Mouse (Mus musculus) forebrain, embryonic 15.5 days (tissue): ENCODE data around the gene Pdlim1. TPM values are rescaled to one million over a fixed set of nuclear protein-coding genes. Genes with fewer than 3 reads are reported as not detected.

ENCODE experiments used
- ATAC-seq: fragments of 200-750 bp; cut with Nextera tagmentation; replicated peaks from 2 replicates; pipeline ENCODE4 v1.8.0; 2017; ENCODE audit warnings: mild to moderate bottlenecking, moderate TSS enrichment, moderate library complexity
- H3K27ac ChIP-seq: fragments of 300-500 bp; sonication (generic); replicated peaks from 2 replicates; pipeline ENCODE4 v1.5.1; 2015; ENCODE audit warnings: mild to moderate bottlenecking, inconsistent platforms
- H3K27me3 ChIP-seq: fragments of 300-500 bp; sonication (generic); 2 replicates; pipeline ENCODE4 v1.6.1; 2015; ENCODE audit warnings: inconsistent platforms
- H3K36me3 ChIP-seq: fragments of 300-500 bp; sonication (generic); 2 replicates; pipeline ENCODE4 v1.6.1; 2015; ENCODE audit warnings: mild to moderate bottlenecking, inconsistent platforms
- H3K4me1 ChIP-seq: fragments of 300-500 bp; sonication (generic); 2 replicates; pipeline ENCODE4 v1.6.1; 2015; ENCODE audit warnings: inconsistent platforms
- H3K4me2 ChIP-seq: fragments of 300-500 bp; sonication (generic); replicated peaks from 2 replicates; pipeline ENCODE4 v1.6.1; 2015; ENCODE audit warnings: mild to moderate bottlenecking, inconsistent platforms
- H3K4me3 ChIP-seq: fragments of 300-500 bp; sonication (generic); 2 replicates; pipeline ENCODE4 v1.5.1; 2015; ENCODE audit warnings: mild to moderate bottlenecking, inconsistent platforms
- H3K9ac ChIP-seq: fragments of 300-500 bp; sonication (generic); replicated peaks from 2 replicates; pipeline ENCODE4 v1.6.1; 2015; ENCODE audit warnings: mild to moderate bottlenecking, inconsistent platforms
- H3K9me3 ChIP-seq: fragments of 300-500 bp; sonication (generic); 2 replicates; pipeline ENCODE4 v1.6.1; 2016; ENCODE audit warnings: inconsistent platforms
- WGBS: fragments of 180-500 bp; shearing (Covaris S2); methylation state at CpG from one replicate; pipeline ENCODE4 v1.1.7; 2015; ENCODE audit warnings: mixed read lengths; 5-methylcytosine and 5-hydroxymethylcytosine counted together
- polyA plus RNA-seq: library from polyadenylated mRNA; unstranded; fragments of >200 nt; fragmentation: Nextera tagmentation; extraction: Ambion mirVana; gene quantifications from 2 replicates; pipeline ENCODE4 v1.2.1, GENCODE M21; 2015

Gene Pdlim1
- polyA plus RNA-seq, 1 experiment from 2014 or later = 16.8 TPM

DNA sequence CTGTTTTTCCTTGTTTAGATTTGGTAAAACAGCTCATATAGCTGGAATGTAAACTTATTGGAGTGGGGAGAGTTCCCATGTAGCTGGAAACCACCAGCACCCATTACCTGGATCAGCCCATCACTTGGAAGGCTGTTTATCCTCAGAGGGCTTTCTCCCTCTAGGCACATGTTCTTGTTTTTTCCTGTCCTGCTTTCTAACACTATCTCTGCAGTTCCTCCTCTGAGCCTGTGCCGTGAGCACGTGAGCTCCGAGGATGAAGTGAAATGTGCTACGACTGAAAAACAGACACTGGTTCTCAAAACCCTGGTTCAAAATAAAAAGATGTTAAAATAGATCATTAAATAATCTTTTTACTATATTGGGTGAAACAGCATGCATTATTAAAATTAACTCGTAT is 30.8 kb upstream of the Pdlim1 start:
- no peak for ATAC-seq

GRCm38 (mm10) chr19:40299983-40300759 is 28.5 kb upstream of the Pdlim1 start:
- peak; percentile 46; the same call in 1 of the 2 replicates for ATAC-seq

More for the DNA sequence above, 30.8 kb upstream of the Pdlim1 start:
- WGBS = 92% methylated on average over 5 of the region's 5 CpGs
- H3K9me3 ChIP-seq = no peaks in the 10 kb centered on the region
- H3K4me1 ChIP-seq = 0 out of 2 replicates have a peak, but pooled peaks cover 2% of the 10 kb centered on the region
- H3K4me3 ChIP-seq = no peak overlapping the region
- H3K36me3 ChIP-seq = peaks cover 9% of the 10 kb centered on the region
- no peak overlapping the region for H3K4me2 ChIP-seq
- no peak overlapping the region for H3K27ac ChIP-seq
- H3K9ac ChIP-seq = no peak overlapping the region
- no peaks in the 10 kb centered on the region for H3K27me3 ChIP-seq

GRCm38 (mm10) chr19:40299182-40299581 is 27.5 kb upstream of the Pdlim1 start:
- Histone ChIP-seq H3K4me1 (0 out of 2 replicates have a peak, but pooled peaks cover 2% of the 10 kb centered on the region), H3K36me3 (peaks cover 4% of the 10 kb centered on the region; the same call in 1 of the 2 replicates), H3K27me3 (no peaks in the 10 kb centered on the region), H3K27ac (no peak overlapping the region), H3K4me2 (no peak overlapping the region), H3K9ac (no peak overlapping the region), H3K9me3 (no peaks in the 10 kb centered on the region), H3K4me3 (no peak overlapping the region)
- WGBS = 81% methylated on average over 6 of the region's 6 CpGs
- ATAC-seq = no peak

More at GRCm38 (mm10) chr19:40299983-40300759, 28.5 kb upstream of the Pdlim1 start:
- Histone ChIP-seq H3K36me3 (peaks cover 4% of the 10 kb centered on the region; the same call in 1 of the 2 replicates), H3K27me3 (no peaks in the 10 kb centered on the region), H3K9me3 (no peaks in the 10 kb centered on the region), H3K4me1 (0 out of 2 replicates have a peak, but pooled peaks cover 2% of the 10 kb centered on the region), H3K4me3 (no peak overlapping the region), H3K9ac (no peak overlapping the region), H3K27ac (no peak overlapping the region), H3K4me2 (no peak overlapping the region)
- 68% methylated on average over 12 of the region's 12 CpGs for WGBS

DNA sequence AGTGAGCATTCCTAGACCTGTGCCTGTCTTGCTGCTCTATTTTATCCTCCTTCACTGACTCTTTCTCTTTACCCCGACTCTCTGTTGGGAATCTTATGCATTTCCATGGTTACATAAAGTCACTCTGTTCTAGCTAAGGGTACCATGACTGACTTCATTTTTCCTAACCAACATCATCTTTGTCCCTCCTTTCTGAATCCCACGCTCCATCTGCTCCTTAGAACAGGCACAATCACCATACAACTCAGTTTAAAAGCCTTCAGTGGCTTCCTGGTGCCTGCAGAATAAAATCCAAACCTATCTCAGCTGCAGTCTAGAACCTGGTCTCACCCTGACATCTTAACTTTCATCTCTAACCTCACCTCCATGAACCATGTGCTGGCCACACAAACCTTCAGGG is 26.9 kb upstream of the Pdlim1 start:
- H3K27ac ChIP-seq = no peak overlapping the region
- no peak for ATAC-seq
- H3K9ac ChIP-seq = no peak overlapping the region
- 0 out of 2 replicates have a peak, but pooled peaks cover 2% of the 10 kb centered on the region for H3K4me1 ChIP-seq
- peaks cover 4% of the 10 kb centered on the region; the same call in 1 of the 2 replicates for H3K36me3 ChIP-seq
- no peaks in the 10 kb centered on the region for H3K27me3 ChIP-seq
- WGBS = 84% methylated on average over 2 of the region's 2 CpGs
- no peak overlapping the region for H3K4me3 ChIP-seq
- H3K9me3 ChIP-seq = no peaks in the 10 kb centered on the region
- H3K4me2 ChIP-seq = no peak overlapping the region

GRCm38 (mm10) chr19:40297798-40298144 is 26.1 kb upstream of the Pdlim1 start:
- Histone ChIP-seq H3K4me3 (no peak overlapping the region), H3K36me3 (peaks cover 4% of the 10 kb centered on the region; the same call in 1 of the 2 replicates), H3K9ac (no peak overlapping the region), H3K27me3 (no peaks in the 10 kb centered on the region), H3K27ac (no peak overlapping the region), H3K4me2 (no peak overlapping the region), H3K9me3 (no peaks in the 10 kb centered on the region), H3K4me1 (0 out of 2 replicates have a peak, but pooled peaks cover 2% of the 10 kb centered on the region)
- no peak for ATAC-seq
- WGBS = 72% methylated on average over 4 of the region's 4 CpGs

DNA sequence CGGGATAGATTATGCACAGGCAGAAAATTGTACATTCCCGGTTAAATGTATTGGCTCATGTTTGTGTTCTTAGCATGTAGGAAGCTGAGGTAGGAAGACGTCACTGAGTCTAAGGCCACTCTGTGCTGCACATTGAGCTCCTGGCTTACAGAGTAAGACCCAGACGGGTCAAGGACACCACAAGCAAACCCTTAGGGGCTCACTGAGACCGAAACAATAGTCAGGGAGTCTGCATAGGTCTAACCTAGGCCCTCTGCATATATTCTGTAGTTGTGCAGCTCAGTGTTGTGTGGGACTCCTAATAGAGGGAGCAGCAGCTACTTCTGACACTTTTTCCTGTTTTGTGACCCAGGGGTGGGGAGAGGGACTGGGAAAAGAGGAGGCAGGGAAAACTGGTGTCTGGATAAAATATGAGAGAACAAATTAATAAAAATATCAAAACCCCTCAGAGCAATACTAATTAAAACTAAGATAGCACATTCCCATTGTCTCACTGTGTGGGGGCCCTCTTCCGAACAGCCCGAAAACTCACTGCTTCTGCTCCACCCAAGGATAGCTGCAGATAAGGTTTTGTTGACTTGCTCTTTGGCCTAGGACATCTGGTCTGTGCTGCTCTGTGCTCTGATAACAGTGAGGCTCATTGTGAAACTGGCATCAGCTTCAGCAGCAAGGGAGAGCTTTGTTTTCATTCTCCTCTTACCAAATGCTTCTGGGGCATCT is 25.6 kb upstream of the Pdlim1 start:
- 84% methylated on average over 7 of the region's 7 CpGs for WGBS
- no peak for ATAC-seq
- H3K4me2 ChIP-seq = no peak overlapping the region

DNA sequence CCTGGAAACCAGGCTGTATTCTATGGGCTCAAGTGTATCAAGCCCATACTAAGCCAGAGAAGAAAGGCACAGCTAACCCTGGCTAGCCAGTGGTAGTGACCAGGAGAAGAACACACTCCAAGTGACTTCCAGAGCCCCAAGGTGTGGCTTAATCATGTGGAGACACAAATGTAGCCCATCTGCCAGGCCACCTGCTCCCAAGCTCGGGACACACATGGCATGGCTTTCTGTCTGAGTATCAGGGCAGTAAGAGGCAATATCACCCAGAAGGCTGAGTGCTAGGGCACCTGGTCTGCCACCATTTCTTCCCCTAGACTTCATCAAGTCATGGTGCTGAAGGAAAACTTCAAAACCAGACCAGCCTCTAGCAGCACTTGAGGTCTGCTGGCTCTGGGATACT is 22.6 kb upstream of the Pdlim1 start:
- Histone ChIP-seq H3K4me2 (no peak overlapping the region), H3K9ac (no peak overlapping the region), H3K27me3 (no peaks in the 10 kb centered on the region), H3K4me3 (no peak overlapping the region), H3K27ac (no peak overlapping the region), H3K9me3 (no peaks in the 10 kb centered on the region), H3K4me1 (no peaks in the 10 kb centered on the region), H3K36me3 (no peaks in the 10 kb centered on the region; the same call in 1 of the 2 replicates)
- 57% methylated on average over 1 of the region's 1 CpGs for WGBS
- ATAC-seq = no peak

More for the DNA sequence above, 25.6 kb upstream of the Pdlim1 start:
- H3K9ac ChIP-seq = no peak overlapping the region
- no peak overlapping the region for H3K4me3 ChIP-seq
- no peaks in the 10 kb centered on the region for H3K27me3 ChIP-seq
- H3K27ac ChIP-seq = no peak overlapping the region
- H3K4me1 ChIP-seq = 0 out of 2 replicates have a peak, but pooled peaks cover 2% of the 10 kb centered on the region
- H3K36me3 ChIP-seq = peaks cover 4% of the 10 kb centered on the region; the same call in 1 of the 2 replicates
- no peaks in the 10 kb centered on the region for H3K9me3 ChIP-seq

- Histone ChIP-seq H3K9ac (no peak overlapping the region), H3K9me3 (no peaks in the 10 kb centered on the region), H3K4me2 (no peak overlapping the region), H3K4me1 (no peaks in the 10 kb centered on the region), H3K27ac (no peak overlapping the region), H3K27me3 (no peaks in the 10 kb centered on the region), H3K36me3 (no peaks in the 10 kb centered on the region; the same call in 1 of the 2 replicates), H3K4me3 (no peak overlapping the region)
- no peak for ATAC-seq
- WGBS = 98% methylated on average over 6 of the region's 6 CpGs
Observed at GRCm38 (mm10) chr19:40293791-40294190, 22.1 kb upstream of the Pdlim1 start.

DNA sequence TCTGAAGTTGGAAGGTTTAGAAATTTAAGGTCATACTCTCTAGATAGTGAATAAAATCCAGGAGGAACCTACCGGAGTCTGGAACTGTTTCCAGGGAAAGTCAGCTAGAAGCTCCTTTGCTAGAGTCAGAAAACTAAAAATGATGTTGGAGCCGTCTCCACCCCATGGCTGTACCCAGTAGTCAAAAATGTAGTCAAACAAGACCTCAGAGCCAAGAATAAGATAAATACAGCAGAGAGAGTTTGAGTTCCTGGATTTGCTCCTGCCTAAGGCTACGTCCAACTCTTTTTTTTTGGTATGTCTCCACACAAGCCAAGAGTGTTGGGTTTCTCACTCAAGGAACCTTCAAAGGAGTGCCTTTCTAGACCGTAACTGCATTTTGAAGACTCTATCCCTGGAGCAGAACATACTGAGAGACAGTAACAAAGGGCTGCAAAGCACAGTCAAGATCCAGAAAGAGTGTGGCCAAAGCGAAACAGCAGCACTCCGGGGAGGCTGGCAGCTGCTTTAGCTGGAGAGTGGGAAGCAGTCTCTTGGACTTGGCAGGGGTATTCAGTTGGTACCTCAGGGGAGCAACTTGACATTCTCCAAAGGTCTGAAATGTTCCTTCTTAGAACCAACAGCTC is 18.6 kb upstream of the Pdlim1 start:
- no peak overlapping the region for H3K4me2 ChIP-seq
- ATAC-seq = no peak
- 93% methylated on average over 6 of the region's 6 CpGs for WGBS

GRCm38 (mm10) chr19:40288415-40288814 is 16.8 kb upstream of the Pdlim1 start:
- H3K9me3 ChIP-seq = no peaks in the 10 kb centered on the region

More for the DNA sequence above, 18.6 kb upstream of the Pdlim1 start:
- Histone ChIP-seq H3K27ac (no peak overlapping the region), H3K36me3 (no peaks in the 10 kb centered on the region; the same call in 1 of the 2 replicates), H3K4me3 (no peak overlapping the region), H3K9me3 (no peaks in the 10 kb centered on the region), H3K27me3 (no peaks in the 10 kb centered on the region), H3K4me1 (no peaks in the 10 kb centered on the region), H3K9ac (no peak overlapping the region)

DNA sequence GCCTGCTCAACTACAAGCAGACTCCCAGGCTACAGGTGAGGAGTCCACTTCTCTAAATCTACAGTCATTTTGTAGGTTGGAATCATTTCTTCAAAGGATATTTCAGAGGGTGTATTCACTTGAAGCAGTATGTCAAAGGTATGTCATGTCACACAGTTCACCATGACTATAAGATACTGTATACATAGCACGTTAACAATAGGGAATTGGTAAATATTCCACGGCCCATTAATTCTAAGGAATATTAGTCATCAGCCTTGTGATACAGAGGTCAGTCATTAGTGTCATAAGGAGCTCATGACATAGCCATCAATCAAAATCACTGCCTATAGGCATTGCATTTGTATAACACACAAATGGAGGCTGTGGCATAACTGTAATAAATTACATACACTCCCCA is 13.1 kb upstream of the Pdlim1 start:
- no peaks in the 10 kb centered on the region for H3K27me3 ChIP-seq
- no peak overlapping the region for H3K4me3 ChIP-seq
- no peak overlapping the region for H3K9ac ChIP-seq
- no peaks in the 10 kb centered on the region for H3K9me3 ChIP-seq
- H3K4me2 ChIP-seq = no peak overlapping the region
- ATAC-seq = no peak
- H3K27ac ChIP-seq = no peak overlapping the region
- H3K4me1 ChIP-seq = no peaks in the 10 kb centered on the region
- H3K36me3 ChIP-seq = no peaks in the 10 kb centered on the region
- 93% methylated on average over 2 of the region's 2 CpGs for WGBS

More at GRCm38 (mm10) chr19:40288415-40288814, 16.8 kb upstream of the Pdlim1 start:
- no peak overlapping the region for H3K27ac ChIP-seq
- WGBS = 95% methylated on average over 9 of the region's 9 CpGs
- H3K27me3 ChIP-seq = no peaks in the 10 kb centered on the region
- no peaks in the 10 kb centered on the region for H3K4me1 ChIP-seq
- H3K9ac ChIP-seq = no peak overlapping the region
- H3K4me2 ChIP-seq = no peak overlapping the region
- H3K36me3 ChIP-seq = no peaks in the 10 kb centered on the region
- H3K4me3 ChIP-seq = no peak overlapping the region
- no peak for ATAC-seq

DNA sequence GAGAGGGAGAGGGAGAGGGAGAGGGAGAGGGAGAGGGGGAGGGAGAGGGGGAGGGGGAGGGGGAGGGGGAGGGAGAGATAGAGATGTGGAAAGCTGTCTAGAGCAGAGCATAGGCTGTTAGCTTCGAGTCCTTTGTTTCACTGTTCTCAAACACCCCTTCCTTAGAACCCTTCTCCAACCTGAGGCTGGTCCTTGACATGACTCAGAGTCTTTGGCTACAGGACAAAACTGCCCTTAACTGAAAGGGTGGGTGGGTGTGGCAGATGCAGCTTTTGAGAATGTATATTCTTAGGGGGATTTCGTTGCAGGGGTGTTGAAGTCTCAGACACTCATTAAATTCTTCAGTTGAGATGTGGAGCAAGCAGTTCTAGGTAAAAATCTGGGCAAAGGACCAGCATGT is 11.8 kb upstream of the Pdlim1 start:
- Histone ChIP-seq H3K36me3 (no peaks in the 10 kb centered on the region), H3K4me3 (no peak overlapping the region), H3K9ac (no peak overlapping the region), H3K4me2 (no peak overlapping the region), H3K4me1 (no peaks in the 10 kb centered on the region), H3K9me3 (no peaks in the 10 kb centered on the region), H3K27me3 (no peaks in the 10 kb centered on the region), H3K27ac (no peak overlapping the region)
- ATAC-seq = no peak
- WGBS = 55% methylated on average over 2 of the region's 2 CpGs
